Mouse (Mus musculus) cerebellum, adult 2 months (tissue): Measurements from ENCODE around the gene Fgfr2.

Experiments
- CTCF ChIP-seq: fragments of 200-500 bp; IDR thresholded peaks from 2 replicates; pipeline ENCODE4 v1.5.1; 2011; ENCODE audit warnings: low read depth, mild to moderate bottlenecking, control low read depth, low read length, moderate library complexity, borderline replicate concordance; ENCODE audit not compliant: insufficient read depth
- POLR2A ChIP-seq: fragments of 200-500 bp; IDR thresholded peaks from 2 replicates; pipeline ENCODE4 v1.6.1; 2011; ENCODE audit warnings: low read length, control low read depth, borderline replicate concordance; ENCODE audit not compliant: insufficient read depth

GRCm38 (mm10) chr7:133121080-133121607, 2.0 kb downstream of the Fgfr2 start:
- TF ChIP-seq POLR2A = no peak
- TF ChIP-seq CTCF = no peak
